8 mouse cellular contexts compared by ENCODE assay signal in the genomic region with DNA sequence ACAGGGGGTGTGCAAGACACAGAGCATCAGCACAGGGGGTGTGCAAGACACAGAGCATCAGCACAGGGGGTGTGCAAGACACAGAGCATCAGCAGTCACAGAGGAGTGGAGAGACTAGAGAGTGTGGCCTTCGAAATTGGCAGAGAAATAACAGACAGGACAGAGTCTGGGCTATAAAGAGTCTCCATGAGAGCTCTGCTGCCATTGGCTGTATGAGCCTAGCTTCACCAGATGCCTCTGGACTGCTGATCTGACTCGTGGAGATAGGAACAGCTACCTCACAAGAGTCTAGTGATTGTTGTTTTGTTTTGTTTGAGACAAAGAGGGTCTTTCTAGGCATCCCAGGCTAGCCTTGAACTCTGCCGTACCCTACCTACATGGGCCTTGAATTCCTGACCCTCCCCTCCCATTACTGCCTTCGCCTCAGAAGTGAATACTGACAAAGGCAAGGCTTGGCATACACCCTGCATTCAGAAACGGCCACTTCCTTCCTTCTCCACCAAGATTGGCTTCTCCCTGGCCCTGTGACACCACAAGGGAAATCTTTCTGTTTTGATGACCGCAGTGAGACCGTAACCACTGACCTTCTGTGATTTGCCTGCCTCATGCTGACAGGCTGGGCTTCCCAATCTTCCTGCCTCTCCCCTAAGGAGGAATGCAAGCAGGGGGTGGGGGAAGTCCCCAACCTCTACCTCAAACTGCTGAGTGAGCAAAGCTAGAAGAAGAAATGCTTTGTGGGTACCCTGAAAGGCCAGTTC. TPM values are rescaled to one million over a fixed set of nuclear protein-coding genes. Genes with fewer than 3 reads are reported as not detected.
DNase-seq lines count a peak whose midpoint lies in the region; ATAC-seq and TF ChIP-seq lines count a peak whose summit lies in the region.

No protein-coding gene starts in this region.

- ATAC-seq in Patski, result peak; percentile 49
- ATAC-seq in megakaryocyte progenitor cell, adult 5-6 weeks (replicated peaks; ENCODE audit: poor library complexity), result peak; percentile 83

- no peaks in the 10 kb centered on the region for H3K27me3 ChIP-seq in Patski

- intact Hi-C loops in left cerebral cortex, postnatal 36 days (cut with DNase I), result no loop called here

- POLR2A ChIA-PET in Patski (lab: Charles Lee), result no interaction called here

- DNase-seq in 3134 (ENCODE audit: extremely low read depth, insufficient read length, low spot score), result peak; percentile 58
- no peak for DNase-seq in Patski (ENCODE audit: low read depth, low spot score)
- peak; percentile 78 to 87 for DNase-seq in heart, adult 9 months (ENCODE audit: low spot score in 2 of 2)
- DNase-seq in kidney, postnatal 10 days, result peak; percentile 66
- no peak for DNase-seq in frontal cortex, postnatal 25 days (ENCODE audit: low spot score in 2 of 2)
- DNase-seq in right cerebral cortex, postnatal 4 days, result no peak
- no peak for DNase-seq in left cerebral cortex, postnatal 36 days (ENCODE audit: low spot score in 2 of 2)

- TF ChIP-seq CTCF in Patski (IDR thresholded peaks at IDR 0.05), result no peak

- CTCF ChIA-PET in Patski (lab: Charles Lee), result no interaction called here

- in situ Hi-C loops in Patski (cut with MboI; ENCODE audit: low pct_unique_long_range_greater_than_20kb), result no loop called here

RNA-seq across cellular contexts. Expression of a gene that starts 3.4 kb away (rescaled TPM):
- 44.1 TPM for polyA plus RNA-seq in Patski (2021)
- total RNA-seq in megakaryocyte progenitor cell, adult 5-6 weeks (2015), result not detected in 2 replicates
- 0.24 TPM in 1 of 2 replicates, not detected in the other for total RNA-seq in megakaryocyte progenitor cell, adult 5-6 weeks (2017)
- total RNA-seq in left cerebral cortex, postnatal 36 days (2021), result 10 to 100 TPM; 14.6 to 16.9 TPM

Comparison
In these comparisons a context has a peak if more than half of its experiments do, and no peak if none do; other contexts are left out.
1. DNase-seq: peak in 3134 (single experiment), heart, adult 9 months (2 of 2) and kidney, postnatal 10 days (single experiment); none in Patski (single experiment), frontal cortex, postnatal 25 days (0 of 2), right cerebral cortex, postnatal 4 days (single experiment) and left cerebral cortex, postnatal 36 days (0 of 2).
2. RNA of a gene that starts 3.4 kb away (total RNA-seq): 14.6 to 16.9 TPM in left cerebral cortex, postnatal 36 days; 0.24 TPM in megakaryocyte progenitor cell, adult 5-6 weeks; every median in the first group is over 10 times any median in the second.